Comparison of ENCODE assay signal across 8 mouse cellular contexts in the genomic region with DNA sequence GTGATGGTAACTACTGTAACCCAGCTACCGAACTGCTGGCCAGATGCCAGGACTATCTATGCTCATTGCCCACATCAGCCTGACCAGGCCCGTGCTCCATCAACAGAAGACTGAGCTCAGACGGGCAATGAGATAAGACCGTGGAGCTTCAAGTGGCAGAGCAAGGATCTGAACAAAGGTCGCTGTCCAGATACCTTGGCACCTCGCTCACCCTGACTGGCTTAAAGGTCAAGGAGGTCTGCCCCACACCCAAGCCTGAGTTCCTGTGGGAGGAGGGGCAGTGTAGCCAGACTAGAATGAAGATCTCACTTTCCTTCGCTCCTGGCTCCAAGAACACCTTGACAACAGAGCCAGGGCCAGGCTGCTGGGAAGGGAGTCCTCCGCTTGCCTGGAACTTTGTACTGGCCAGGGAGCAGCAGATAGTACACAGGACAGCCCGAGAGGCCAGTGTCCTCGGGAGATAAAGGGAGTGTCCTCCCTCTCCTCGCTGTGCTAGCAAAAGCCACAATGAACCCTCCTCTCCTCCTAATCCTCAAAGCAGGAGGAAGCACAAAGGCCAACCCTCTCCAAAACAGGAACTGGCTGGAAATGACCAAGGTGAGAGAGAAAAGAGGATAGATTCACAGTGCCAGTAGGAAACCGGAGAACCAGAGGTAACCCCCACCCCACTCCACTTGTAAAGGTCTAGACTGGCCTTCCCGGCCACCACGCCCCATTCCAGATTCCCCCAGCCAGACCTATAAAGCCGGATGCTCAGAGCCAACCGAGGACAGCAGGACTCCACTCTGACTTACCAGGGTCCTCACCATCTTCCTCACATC. TPM values are rescaled to one million over a fixed set of nuclear protein-coding genes. Genes with fewer than 3 reads are reported as not detected.
DNase-seq lines count a peak whose midpoint lies in the region; ATAC-seq and TF ChIP-seq lines count a peak whose summit lies in the region.
"Had no signal": no experiment of that assay in that cellular context is flagged by ENCODE, and none has a peak within 500 bp of the region (broad histone marks: within the 10 kb centered on the region; RNA-seq: fewer than 3 reads in every experiment).

No protein-coding gene starts in this region.

- peaks cover 9% of the 10 kb centered on the region for H3K4me1 ChIP-seq in limb, embryonic 12.5 days (replicated peaks)
- peaks cover 11% of the 10 kb centered on the region for H3K4me1 ChIP-seq in limb, embryonic 10.5 days
- peaks cover 6% of the 10 kb centered on the region for H3K4me1 ChIP-seq in kidney, postnatal 0 days (replicated peaks; ENCODE audit: insufficient read depth, low read length)

- H3K4me3 ChIP-seq in limb, embryonic 12.5 days (replicated peaks), result no peak overlapping the region
- no peak overlapping the region for H3K4me3 ChIP-seq in limb, embryonic 10.5 days
- H3K4me3 ChIP-seq in kidney, postnatal 0 days (replicated peaks; ENCODE audit: low read depth, low read length), result no peak overlapping the region

- no peak for TF ChIP-seq CTCF in kidney, postnatal 0 days (IDR thresholded peaks at IDR 0.05; ENCODE audit: low read depth)

- peaks cover 43% of the 10 kb centered on the region for H3K36me3 ChIP-seq in limb, embryonic 12.5 days
- H3K36me3 ChIP-seq in limb, embryonic 10.5 days, result peaks cover 50% of the 10 kb centered on the region
- peaks cover 19% of the 10 kb centered on the region; the same call in 1 of the 2 replicates for H3K36me3 ChIP-seq in kidney, postnatal 0 days (ENCODE audit: insufficient read depth, low read length)

- H3K9ac ChIP-seq in limb, embryonic 12.5 days (replicated peaks), result no peak overlapping the region
- H3K9ac ChIP-seq in kidney, postnatal 0 days (ENCODE audit: low read depth, low read length), result no peak overlapping the region

- WGBS in limb, embryonic 12.5 days, result 82% methylated on average over 16 of the region's 16 CpGs
- WGBS in limb, embryonic 10.5 days, result 86% methylated on average over 16 of the region's 16 CpGs
- 73% methylated on average over 16 of the region's 16 CpGs for WGBS in kidney, postnatal 0 days

- H3K9me3 ChIP-seq in limb, embryonic 12.5 days, result no peaks in the 10 kb centered on the region
- H3K9me3 ChIP-seq in limb, embryonic 10.5 days (replicated peaks), result no peaks in the 10 kb centered on the region
- H3K9me3 ChIP-seq in kidney, postnatal 0 days (replicated peaks; ENCODE audit: low read length), result no peaks in the 10 kb centered on the region

- H3K27me3 ChIP-seq in limb, embryonic 12.5 days, result no peaks in the 10 kb centered on the region
- no peaks in the 10 kb centered on the region for H3K27me3 ChIP-seq in limb, embryonic 10.5 days (ENCODE audit: low read depth, poor library complexity, severe bottlenecking)
- no peaks in the 10 kb centered on the region for H3K27me3 ChIP-seq in kidney, postnatal 0 days (ENCODE audit: insufficient read depth, low read length)

- intact Hi-C loops in left cerebral cortex, postnatal 36 days (cut with DNase I), result no loop called here

- H3K4me2 ChIP-seq in limb, embryonic 12.5 days, result no peak overlapping the region
- no peak overlapping the region for H3K4me2 ChIP-seq in kidney, postnatal 0 days (ENCODE audit: low read length)

- H3K27ac ChIP-seq in limb, embryonic 12.5 days, result 0 out of 2 replicates have a peak overlapping the region, but pooled peaks have one; percentile 7
- no peak overlapping the region for H3K27ac ChIP-seq in limb, embryonic 10.5 days
- H3K27ac ChIP-seq in kidney, postnatal 0 days, result no peak overlapping the region

- ATAC-seq in limb, embryonic 12.5 days (ENCODE audit: insufficient number of reproducible peaks, insufficient read depth, low FRiP score, low TSS enrichment, low read depth), result no peak
- ATAC-seq in kidney, postnatal 0 days (replicated peaks; ENCODE audit: low FRiP score, low read depth), result 0 out of 2 replicates have a peak, but pooled peaks have one; percentile 36

- DNase-seq in limb, embryonic 10.5 days (ENCODE audit: low spot score), result no peak
- peak; percentile 73 for DNase-seq in adrenal gland, postnatal 14 days
- no peak for DNase-seq in kidney, postnatal 0 days (ENCODE audit: low spot score)
- peak; percentile 86 to 93 for DNase-seq in spleen, postnatal 4 days (ENCODE audit: low spot score in 2 of 2)
- no peak for DNase-seq in thymus, postnatal 10 days (ENCODE audit: low spot score in 2 of 2)
- no peak for DNase-seq in left cerebral cortex, postnatal 36 days (ENCODE audit: low spot score in 2 of 2)
- DNase-seq: gastrocnemius, postnatal 14 days had no signal

RNA-seq across cellular contexts. Expression of gene Ormdl3, which starts 6.7 kb away (rescaled TPM):
- 58.2 and 63.1 TPM in 2 replicates for polyA plus RNA-seq in limb, embryonic 12.5 days (2016; fragmentation: Nextera tagmentation; extraction: Ambion mirVana)
- polyA plus RNA-seq in limb, embryonic 10.5 days (2016; fragmentation: Nextera tagmentation; extraction: Ambion mirVana), result 46.9 and 55.0 TPM in 2 replicates
- 141 and 150 TPM in 2 replicates for total RNA-seq in adrenal gland, postnatal 14 days (2021)
- 50.1 and 51.3 TPM in 2 replicates for polyA plus RNA-seq in kidney, postnatal 0 days (2015; fragmentation: Nextera tagmentation; extraction: Ambion mirVana)
- total RNA-seq in left cerebral cortex, postnatal 36 days (2021), result 10 to 100 TPM; 46.5 to 47.8 TPM

RNA-seq across cellular contexts. Expression of gene Lrrc3c, which starts 17.6 kb away (rescaled TPM):
- not detected in 2 replicates for polyA plus RNA-seq in limb, embryonic 12.5 days (2016; fragmentation: Nextera tagmentation; extraction: Ambion mirVana)
- polyA plus RNA-seq in limb, embryonic 10.5 days (2016; fragmentation: Nextera tagmentation; extraction: Ambion mirVana), result not detected in 2 replicates
- not detected in 2 replicates for total RNA-seq in adrenal gland, postnatal 14 days (2021)
- not detected in 2 replicates for polyA plus RNA-seq in kidney, postnatal 0 days (2015; fragmentation: Nextera tagmentation; extraction: Ambion mirVana)
- not detected for total RNA-seq in left cerebral cortex, postnatal 36 days (2021)
- total RNA-seq: gastrocnemius, postnatal 14 days had no signal

RNA-seq across cellular contexts. Expression of gene Zpbp2, which starts 29.6 kb away (rescaled TPM):
- polyA plus RNA-seq in limb, embryonic 12.5 days (2016; fragmentation: Nextera tagmentation; extraction: Ambion mirVana), result 0.65 TPM in 1 of 2 replicates, not detected in the other
- polyA plus RNA-seq in limb, embryonic 10.5 days (2016; fragmentation: Nextera tagmentation; extraction: Ambion mirVana), result 0.14 TPM in 1 of 2 replicates, not detected in the other
- total RNA-seq in adrenal gland, postnatal 14 days (2021), result not detected in 2 replicates
- polyA plus RNA-seq in kidney, postnatal 0 days (2015; fragmentation: Nextera tagmentation; extraction: Ambion mirVana), result 0.43 and 0.64 TPM in 2 replicates
- under 1 TPM in 1 of 2 experiments, not detected in 1; 0.20 TPM for total RNA-seq in left cerebral cortex, postnatal 36 days (2021)
- total RNA-seq: gastrocnemius, postnatal 14 days had no signal

RNA-seq across cellular contexts. Expression of gene Ikzf3, which starts 34.7 kb away (rescaled TPM):
- 0.45 and 0.54 TPM in 2 replicates for polyA plus RNA-seq in limb, embryonic 12.5 days (2016; fragmentation: Nextera tagmentation; extraction: Ambion mirVana)
- not detected in 2 replicates for polyA plus RNA-seq in limb, embryonic 10.5 days (2016; fragmentation: Nextera tagmentation; extraction: Ambion mirVana)
- total RNA-seq in adrenal gland, postnatal 14 days (2021), result 3.3 and 14.3 TPM in 2 replicates
- 0.26 and 0.29 TPM in 2 replicates for polyA plus RNA-seq in kidney, postnatal 0 days (2015; fragmentation: Nextera tagmentation; extraction: Ambion mirVana)
- not detected for total RNA-seq in left cerebral cortex, postnatal 36 days (2021)

RNA-seq across cellular contexts. Expression of gene Gm12355, which starts 45.0 kb away (rescaled TPM):
- polyA plus RNA-seq in limb, embryonic 12.5 days (2016; fragmentation: Nextera tagmentation; extraction: Ambion mirVana), result 1.2 and 1.3 TPM in 2 replicates
- 1.3 and 1.8 TPM in 2 replicates for polyA plus RNA-seq in limb, embryonic 10.5 days (2016; fragmentation: Nextera tagmentation; extraction: Ambion mirVana)
- 15.0 and 17.2 TPM in 2 replicates for total RNA-seq in adrenal gland, postnatal 14 days (2021)
- 0.92 and 1.2 TPM in 2 replicates for polyA plus RNA-seq in kidney, postnatal 0 days (2015; fragmentation: Nextera tagmentation; extraction: Ambion mirVana)
- total RNA-seq in left cerebral cortex, postnatal 36 days (2021), result 10 to 100 TPM in 1 of 2 experiments, 1 to 10 TPM in 1; 9.4 to 10.6 TPM

Comparison
In these comparisons a context has a peak if more than half of its experiments do, and no peak if none do; other contexts are left out.
1. DNase-seq: peak in adrenal gland, postnatal 14 days (single experiment) and spleen, postnatal 4 days (2 of 2); none in limb, embryonic 10.5 days (single experiment), kidney, postnatal 0 days (single experiment), thymus, postnatal 10 days (0 of 2) and left cerebral cortex, postnatal 36 days (0 of 2).